Mouse (Mus musculus) CH12.LX (cell line): ENCODE data around the gene Cdk5rap3. TPM values are rescaled to one million over a fixed set of nuclear protein-coding genes. Genes with fewer than 3 reads are reported as not detected.

Experiments used
- DNase-seq: peaks from one replicate; pipeline ENCODE4 v3.0.0-alpha.2; 2013; ENCODE audit errors: extremely low read depth
- H3K27ac ChIP-seq: 2 replicates; pipeline ENCODE4 v1.5.1; 2012; ENCODE audit warnings: low read depth, mild to moderate bottlenecking, control low read depth, moderate library complexity; ENCODE audit not compliant: insufficient read depth
- H3K27me3 ChIP-seq: replicated peaks from 2 replicates; pipeline ENCODE3; 2012; ENCODE audit warnings: inconsistent platforms
- H3K36me3 ChIP-seq, 2 experiments: replicated peaks in 1 of 2; 2 replicates each; pipeline versions ENCODE3 to v1.6.1; 2012; ENCODE audit warnings: inconsistent platforms in 1 of 2, low read length in 1 of 2, mild to moderate bottlenecking in 1 of 2, mixed read lengths in 1 of 2, moderate library complexity in 1 of 2; ENCODE audit not compliant: control insufficient read depth in 1 of 2, insufficient read depth in 1 of 2
- H3K4me1 ChIP-seq, 2 experiments: 2 replicates each; pipeline ENCODE4 v1.6.1; 2012; ENCODE audit warnings: inconsistent platforms in 1 of 2, moderate library complexity in 1 of 2; ENCODE audit not compliant: insufficient read depth in 2 of 2, control insufficient read depth in 1 of 2
- H3K4me2 ChIP-seq: 2 replicates; pipeline ENCODE4 v1.6.1; 2012; ENCODE audit warnings: low read depth, mild to moderate bottlenecking, control low read depth; ENCODE audit not compliant: poor library complexity, insufficient read depth, severe bottlenecking
- H3K4me3 ChIP-seq, 3 experiments: fragments of 150-350 bp in 1 of 3; sonication (generic) in 1 of 3; replicated peaks in 1 of 3; 2 replicates each; pipeline versions ENCODE3 to v1.5.1; 2011 to 2012; ENCODE audit warnings: low read depth in 2 of 3, low read length in 2 of 3, mild to moderate bottlenecking in 2 of 3, moderate library complexity in 2 of 3, control low read depth in 1 of 3, improper control_type of control experiment in 1 of 3, inconsistent platforms in 1 of 3, mixed read lengths in 1 of 3; ENCODE audit not compliant: poor library complexity in 1 of 3
- H3K79me2 ChIP-seq: replicated peaks from 2 replicates; pipeline ENCODE4 v1.6.1; 2012; ENCODE audit warnings: mild to moderate bottlenecking, moderate library complexity; ENCODE audit not compliant: control insufficient read depth, poor library complexity, insufficient read depth, severe bottlenecking; ENCODE audit errors: extremely low read depth
- H3K9ac ChIP-seq: 2 replicates; pipeline ENCODE4 v1.6.1; 2012; ENCODE audit warnings: low read depth, mild to moderate bottlenecking, control low read depth, moderate library complexity; ENCODE audit not compliant: insufficient read depth
- H3K9me3 ChIP-seq: replicated peaks from 2 replicates; pipeline ENCODE3; 2012; ENCODE audit warnings: low read length, inconsistent platforms, mixed read lengths
- BHLHE40 ChIP-seq: IDR thresholded peaks from 2 replicates; pipeline ENCODE4 v1.6.1; 2011; ENCODE audit warnings: mild to moderate bottlenecking, low read depth, low read length, improper control_type of control experiment
- ELF1 ChIP-seq: IDR thresholded peaks from 2 replicates; pipeline ENCODE4 v1.6.1; 2014; ENCODE audit warnings: low read depth, mild to moderate bottlenecking, inconsistent platforms, low read length, improper control_type of control experiment
- GABPA ChIP-seq: IDR thresholded peaks from 2 replicates; pipeline ENCODE4 v1.6.1; 2012; ENCODE audit warnings: low read depth, low read length, improper control_type of control experiment, inconsistent platforms; ENCODE audit not compliant: insufficient replicate concordance
- MAX ChIP-seq: IDR thresholded peaks from 2 replicates; pipeline ENCODE4 v1.6.1; 2011; ENCODE audit warnings: low read length, improper control_type of control experiment
- MAZ ChIP-seq: IDR thresholded peaks from 2 replicates; pipeline ENCODE4 v1.6.1; 2012; ENCODE audit warnings: low read depth, mild to moderate bottlenecking, inconsistent platforms, low read length, improper control_type of control experiment, moderate library complexity
- NRF1 ChIP-seq: IDR thresholded peaks from 2 replicates; pipeline ENCODE4 v1.6.1; 2014; ENCODE audit warnings: low read depth, mild to moderate bottlenecking, inconsistent platforms, low read length, improper control_type of control experiment, moderate library complexity
- POLR2A ChIP-seq: IDR thresholded peaks from 2 replicates; pipeline ENCODE4 v1.6.1; 2011; ENCODE audit warnings: low read depth, mild to moderate bottlenecking, improper control_type of control experiment, low read length
- RAD21 ChIP-seq: IDR thresholded peaks from 2 replicates; pipeline ENCODE4 v1.6.1; 2011; ENCODE audit warnings: low read depth, mild to moderate bottlenecking, low read length, improper control_type of control experiment, moderate library complexity
- SIN3A ChIP-seq: IDR thresholded peaks from 2 replicates; pipeline ENCODE4 v1.6.1; 2012; ENCODE audit warnings: low read length, improper control_type of control experiment, inconsistent platforms
- TBP ChIP-seq: conservative IDR thresholded peaks from 2 replicates; pipeline ENCODE4 v1.6.1; 2011; ENCODE audit warnings: low read depth, low read length, improper control_type of control experiment
- TCF12 ChIP-seq: IDR thresholded peaks from 2 replicates; pipeline ENCODE4 v1.6.1; 2014; ENCODE audit warnings: low read depth, mild to moderate bottlenecking, inconsistent platforms, low read length, improper control_type of control experiment
- USF2 ChIP-seq: conservative IDR thresholded peaks from 2 replicates; pipeline ENCODE4 v1.6.1; 2011; ENCODE audit warnings: low read depth, low read length, improper control_type of control experiment
- ZMIZ1 ChIP-seq: IDR thresholded peaks from 2 replicates; pipeline ENCODE4 v1.6.1; 2012; ENCODE audit warnings: low read depth, mild to moderate bottlenecking, inconsistent platforms, low read length, improper control_type of control experiment
- ZNF384 ChIP-seq: IDR thresholded peaks from 2 replicates; pipeline ENCODE4 v1.6.1; 2012; ENCODE audit warnings: low read depth, low read length, improper control_type of control experiment, inconsistent platforms
- dilution Hi-C: fragments of 300-500 bp; cut with MboI; formaldehyde crosslinking; loops from 2 replicates; pipeline ENCODE4 v1.14.3; 2020; ENCODE audit warnings: low sequenced_read_pairs; ENCODE audit not compliant: extremely low pct_unique_long_range_greater_than_20kb, extremely low pct_ligation_motif_present
- in situ Hi-C: fragments of 300-500 bp; cut with MboI; formaldehyde crosslinking; loops from 3 replicates; pipeline ENCODE4 v1.14.3; 2019; ENCODE audit warnings: low sequenced_read_pairs, low pct_ligation_motif_present, low pct_unique_long_range_greater_than_20kb, mixed read lengths
- polyA plus RNA-seq: library from polyadenylated mRNA; unstranded; fragments of >175 nt; gene quantifications from 2 replicates; pipeline ENCODE4 v1.2.1, GENCODE M21; 2012; ENCODE audit warnings: low read depth; ENCODE audit not compliant: insufficient read length
- total RNA-seq, 2 experiments: library from RNA; depleted of rRNA; stranded (reverse); fragments of 300-350 nt in 1 of 2; fragments of >200 nt in 1 of 2; gene quantifications; 2 replicates each; pipeline ENCODE4 v1.2.3; 2012 to 2014

Gene Cdk5rap3
- total and polyA plus RNA-seq, 3 experiments, result 61.6 to 112 (median 70.3) TPM

DNA sequence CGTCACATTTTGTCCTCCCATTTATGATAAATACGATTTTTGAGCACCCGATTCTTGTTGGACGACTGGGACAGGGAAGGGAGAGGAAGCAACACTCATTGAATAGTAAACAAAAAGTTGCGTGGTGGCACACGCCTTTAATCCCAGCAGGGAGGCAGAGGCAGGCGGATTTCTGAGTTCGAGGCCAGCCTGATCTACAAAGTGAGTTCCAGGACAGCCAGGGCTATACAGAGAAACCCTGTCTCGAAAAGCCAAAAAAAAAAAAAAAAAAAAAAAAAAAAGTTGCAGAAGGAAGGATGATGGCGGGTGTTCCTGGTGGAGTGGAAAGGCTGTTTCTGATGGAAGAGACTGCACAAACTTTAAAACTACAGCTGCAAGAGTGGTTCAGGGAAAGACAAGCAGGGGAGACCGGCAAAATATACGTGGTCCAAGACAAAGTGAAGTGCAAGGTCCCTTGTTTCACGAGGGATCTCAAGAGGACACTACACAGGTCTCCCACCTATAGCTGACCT lies 645 bp upstream of the Cdk5rap3 start:
- Histone ChIP-seq H3K9ac (peak overlapping the region; percentile 63), H3K36me3 (peaks cover 9 to 26% of the 10 kb centered on the region in 2 experiments), H3K79me2 (0 out of 2 replicates have a peak, but pooled peaks cover 8% of the 10 kb centered on the region), H3K4me2 (peak overlapping the region; percentile 30), H3K27ac (no peak overlapping the region), H3K4me3 (peak overlapping the region; percentile 44 to 75 (median 49)), H3K27me3 (peaks cover 6% of the 10 kb centered on the region), H3K4me1 (peaks cover 3 to 24% of the 10 kb centered on the region in 2 experiments), H3K9me3 (no peaks in the 10 kb centered on the region)
- dilution Hi-C loops (no loop called here), in situ Hi-C loops (loop anchor here (5.0 kb wide), 1 partner anchor 105 kb away; no protein-coding TSS in a partner anchor)
- DNase-seq, result no peak
- TF ChIP-seq SIN3A (no peak), ZNF384 (peak; percentile 86), GABPA (no peak), MAX (no peak), TBP (no peak), POLR2A (no peak), RAD21 (no peak), ZMIZ1 (no peak)

DNA sequence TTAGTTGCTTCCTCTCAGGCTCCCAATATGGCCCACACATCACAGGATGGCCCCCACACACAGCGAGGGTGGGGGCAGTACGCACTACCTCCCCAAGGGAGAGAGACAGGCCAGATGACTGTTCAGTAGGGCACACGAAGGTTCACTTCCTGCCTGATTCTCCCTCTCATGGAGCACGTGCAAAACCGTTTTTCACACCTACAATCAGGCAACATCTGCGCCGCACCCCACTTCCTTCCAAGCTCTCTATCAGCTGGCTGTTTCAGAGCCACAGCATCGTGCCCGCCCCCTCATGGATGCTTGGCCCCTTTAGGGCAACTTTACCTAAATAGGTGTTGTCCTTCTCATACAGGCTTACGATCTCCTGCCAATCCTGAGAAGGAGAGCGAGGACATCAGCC lies 3.6 kb downstream of the Cdk5rap3 start:
- H3K4me1 ChIP-seq, result peaks cover 3 to 24% of the 10 kb centered on the region in 2 experiments; a peak in 3 of 4 replicates
- H3K27ac ChIP-seq, result no peak overlapping the region
- TF ChIP-seq ELF1 (no peak), MAZ (no peak), MAX (0 out of 2 replicates have a peak, but pooled peaks have one; percentile 23), BHLHE40 (peak; percentile 42; the same call in 1 of the 2 replicates), TCF12 (no peak), USF2 (no peak), ZNF384 (no peak), NRF1 (no peak)
- TF ChIP-seq, all 38 proteins: peak for 2
- Histone ChIP-seq H3K9me3 (no peaks in the 10 kb centered on the region), H3K9ac (no peak overlapping the region), H3K4me3 (no peak overlapping the region), H3K79me2 (0 out of 2 replicates have a peak, but pooled peaks cover 8% of the 10 kb centered on the region), H3K4me2 (no peak overlapping the region), H3K27me3 (no peaks in the 10 kb centered on the region), H3K36me3 (peaks cover 49 to 68% of the 10 kb centered on the region in 2 experiments)
- DNase-seq, result peak; percentile 21
- dilution Hi-C loops, result no loop called here
- in situ Hi-C loops, result loop anchor here (5.0 kb wide), 1 partner anchor 40 kb away; no protein-coding TSS in a partner anchor
